Mouse (Mus musculus) midbrain, embryonic 16.5 days (tissue): Measurements from ENCODE around the gene Pgm1. TPM values are rescaled to one million over a fixed set of nuclear protein-coding genes. Genes with fewer than 3 reads are reported as not detected.

Experiments
- ATAC-seq: fragments of 200-750 bp; cut with Nextera tagmentation; 2 replicates; pipeline ENCODE4 v1.8.0; 2017; ENCODE audit warnings: moderate TSS enrichment
- H3K27ac ChIP-seq: fragments of 300-500 bp; sonication (generic); 2 replicates; pipeline ENCODE4 v1.5.1; 2014; ENCODE audit warnings: mild to moderate bottlenecking, low read length, mixed read lengths
- H3K27me3 ChIP-seq: fragments of 300-500 bp; sonication (generic); 2 replicates; pipeline ENCODE4 v1.6.1; 2014; ENCODE audit warnings: low read depth, low read length, mixed read lengths; ENCODE audit not compliant: control insufficient read depth, insufficient read depth
- H3K36me3 ChIP-seq: fragments of 300-500 bp; sonication (generic); 2 replicates; pipeline ENCODE4 v1.6.1; 2014; ENCODE audit warnings: mild to moderate bottlenecking, low read length, moderate library complexity, mixed read lengths; ENCODE audit not compliant: control insufficient read depth, insufficient read depth
- H3K4me1 ChIP-seq: fragments of 300-500 bp; sonication (generic); 2 replicates; pipeline ENCODE4 v1.6.1; 2014; ENCODE audit warnings: mild to moderate bottlenecking, low read length, mixed read lengths; ENCODE audit not compliant: control insufficient read depth, insufficient read depth
- H3K4me2 ChIP-seq: fragments of 300-500 bp; sonication (generic); 2 replicates; pipeline ENCODE4 v1.6.1; 2014; ENCODE audit warnings: mild to moderate bottlenecking, low read length, mixed read lengths
- H3K4me3 ChIP-seq: fragments of 300-500 bp; sonication (generic); 2 replicates; pipeline ENCODE4 v1.5.1; 2014; ENCODE audit warnings: low read depth, mild to moderate bottlenecking, low read length, moderate library complexity, mixed read lengths
- H3K9ac ChIP-seq: fragments of 300-500 bp; sonication (generic); 2 replicates; pipeline ENCODE4 v1.6.1; 2014; ENCODE audit warnings: low read depth, low read length, mixed read lengths
- H3K9me3 ChIP-seq: fragments of 300-500 bp; sonication (generic); replicated peaks from 2 replicates; pipeline ENCODE4 v1.6.1; 2014; ENCODE audit warnings: mild to moderate bottlenecking, low read length, mixed read lengths; ENCODE audit not compliant: control insufficient read depth, poor library complexity, severe bottlenecking
- WGBS: fragments of 180-500 bp; shearing (Covaris S2); extraction: QIAGEN DNeasy Blood & Tissue Kit; methylation state at CpG from one replicate; pipeline ENCODE4 v1.1.7; 2014; 5-methylcytosine and 5-hydroxymethylcytosine counted together
- polyA plus RNA-seq: library from polyadenylated mRNA; unstranded; fragments of >200 nt; fragmentation: Nextera tagmentation; extraction: Ambion mirVana; gene quantifications from 2 replicates; pipeline ENCODE4 v1.2.1, GENCODE M21; 2015

Pgm1 gene
- polyA plus RNA-seq, 1 experiment from 2014 or later: 91.5 TPM

GRCm38 (mm10) chr4:99947192-99947591 is 18.0 kb downstream of the Pgm1 start:
- no peaks in the 10 kb centered on the region for H3K36me3 ChIP-seq
- no peaks in the 10 kb centered on the region for H3K27me3 ChIP-seq
- no peaks in the 10 kb centered on the region for H3K9me3 ChIP-seq
- H3K27ac ChIP-seq: no peak overlapping the region
- no peaks in the 10 kb centered on the region for H3K4me1 ChIP-seq
- 86% methylated on average over 1 of the region's 1 CpGs for WGBS
- H3K4me3 ChIP-seq: no peak overlapping the region
- H3K9ac ChIP-seq: no peak overlapping the region
- ATAC-seq: peak; percentile 68
- no peak overlapping the region for H3K4me2 ChIP-seq

- no peak overlapping the region for H3K4me2 ChIP-seq
- WGBS: 96% methylated on average over 1 of the region's 1 CpGs
- H3K4me1 ChIP-seq: no peaks in the 10 kb centered on the region
- H3K27ac ChIP-seq: no peak overlapping the region
- no peaks in the 10 kb centered on the region for H3K27me3 ChIP-seq
- no peak for ATAC-seq
- no peaks in the 10 kb centered on the region for H3K9me3 ChIP-seq
- H3K4me3 ChIP-seq: no peak overlapping the region
- H3K36me3 ChIP-seq: no peaks in the 10 kb centered on the region
- no peak overlapping the region for H3K9ac ChIP-seq
Observed at GRCm38 (mm10) chr4:99947896-99948295, 18.7 kb downstream of the Pgm1 start.

GRCm38 (mm10) chr4:99953904-99954303 is 24.7 kb downstream of the Pgm1 start:
- Histone ChIP-seq H3K27ac (no peak overlapping the region), H3K4me1 (0 out of 2 replicates have a peak, but pooled peaks cover 4% of the 10 kb centered on the region), H3K9me3 (no peaks in the 10 kb centered on the region), H3K4me3 (no peak overlapping the region), H3K27me3 (no peaks in the 10 kb centered on the region), H3K4me2 (no peak overlapping the region), H3K9ac (no peak overlapping the region), H3K36me3 (no peaks in the 10 kb centered on the region)
- WGBS: 97% methylated on average over 2 of the region's 2 CpGs
- ATAC-seq: no peak

GRCm38 (mm10) chr4:99955396-99955795 is 26.2 kb downstream of the Pgm1 start:
- 87% methylated on average over 10 of the region's 10 CpGs for WGBS
- ATAC-seq: no peak

GRCm38 (mm10) chr4:99957186-99957585 is 28.0 kb downstream of the Pgm1 start:
- WGBS: 89% methylated on average over 4 of the region's 4 CpGs
- no peak overlapping the region for H3K27ac ChIP-seq

More at GRCm38 (mm10) chr4:99955396-99955795, 26.2 kb downstream of the Pgm1 start:
- H3K4me2 ChIP-seq: no peak overlapping the region
- no peaks in the 10 kb centered on the region for H3K27me3 ChIP-seq
- H3K4me3 ChIP-seq: no peak overlapping the region
- no peak overlapping the region for H3K9ac ChIP-seq
- H3K36me3 ChIP-seq: no peaks in the 10 kb centered on the region
- no peaks in the 10 kb centered on the region for H3K9me3 ChIP-seq
- H3K27ac ChIP-seq: no peak overlapping the region
- H3K4me1 ChIP-seq: 0 out of 2 replicates have a peak, but pooled peaks cover 4% of the 10 kb centered on the region

GRCm38 (mm10) chr4:99958084-99958815 is 29.0 kb downstream of the Pgm1 start:
- no peaks in the 10 kb centered on the region for H3K9me3 ChIP-seq
- WGBS: 73% methylated on average over 7 of the region's 7 CpGs
- ATAC-seq: no peak
- H3K4me1 ChIP-seq: 0 out of 2 replicates have a peak, but pooled peaks cover 4% of the 10 kb centered on the region
- H3K36me3 ChIP-seq: no peaks in the 10 kb centered on the region; the same call in 1 of the 2 replicates
- no peak overlapping the region for H3K9ac ChIP-seq
- H3K4me2 ChIP-seq: no peak overlapping the region
- no peak overlapping the region for H3K4me3 ChIP-seq
- no peak overlapping the region for H3K27ac ChIP-seq
- H3K27me3 ChIP-seq: no peaks in the 10 kb centered on the region

More at GRCm38 (mm10) chr4:99957186-99957585, 28.0 kb downstream of the Pgm1 start:
- H3K9ac ChIP-seq: no peak overlapping the region
- no peak overlapping the region for H3K4me2 ChIP-seq
- no peak overlapping the region for H3K4me3 ChIP-seq
- ATAC-seq: no peak
- H3K36me3 ChIP-seq: no peaks in the 10 kb centered on the region
- no peaks in the 10 kb centered on the region for H3K27me3 ChIP-seq
- H3K9me3 ChIP-seq: no peaks in the 10 kb centered on the region
- 0 out of 2 replicates have a peak, but pooled peaks cover 4% of the 10 kb centered on the region for H3K4me1 ChIP-seq

GRCm38 (mm10) chr4:99959308-99959707 is 30.1 kb downstream of the Pgm1 start:
- H3K4me2 ChIP-seq: no peak overlapping the region
- H3K4me3 ChIP-seq: no peak overlapping the region
- no peaks in the 10 kb centered on the region for H3K27me3 ChIP-seq
- H3K36me3 ChIP-seq: peaks cover 7% of the 10 kb centered on the region
- no peak for ATAC-seq
- H3K27ac ChIP-seq: no peak overlapping the region
- H3K9me3 ChIP-seq: no peaks in the 10 kb centered on the region
- H3K9ac ChIP-seq: no peak overlapping the region
- H3K4me1 ChIP-seq: 0 out of 2 replicates have a peak, but pooled peaks cover 4% of the 10 kb centered on the region
- 83% methylated on average over 3 of the region's 3 CpGs for WGBS

- H3K9ac ChIP-seq: no peak overlapping the region
- no peaks in the 10 kb centered on the region for H3K27me3 ChIP-seq
- no peaks in the 10 kb centered on the region for H3K4me1 ChIP-seq
- WGBS: 80% methylated on average over 6 of the region's 6 CpGs
- peaks cover 16% of the 10 kb centered on the region for H3K36me3 ChIP-seq
- no peaks in the 10 kb centered on the region for H3K9me3 ChIP-seq
- no peak for ATAC-seq
- H3K4me2 ChIP-seq: no peak overlapping the region
- no peak overlapping the region for H3K4me3 ChIP-seq
- H3K27ac ChIP-seq: no peak overlapping the region
Observed at GRCm38 (mm10) chr4:99966555-99966954, 37.3 kb downstream of the Pgm1 start.

- Histone ChIP-seq H3K4me2 (no peak overlapping the region), H3K27me3 (no peaks in the 10 kb centered on the region), H3K36me3 (peaks cover 9% of the 10 kb centered on the region; the same call in 1 of the 2 replicates), H3K9me3 (no peaks in the 10 kb centered on the region), H3K4me3 (no peak overlapping the region), H3K4me1 (no peaks in the 10 kb centered on the region), H3K9ac (no peak overlapping the region), H3K27ac (no peak overlapping the region)
- no peak for ATAC-seq
- 39% methylated on average over 5 of the region's 5 CpGs for WGBS
Observed at GRCm38 (mm10) chr4:99969328-99969727, 40.1 kb downstream of the Pgm1 start.
